Mouse (Mus musculus): ENCODE data around the gene Iqcc. TPM values are rescaled to one million over a fixed set of nuclear protein-coding genes. Genes with fewer than 3 reads are reported as not detected.
A peak's percentile ranks its signal among the peaks of the same experiment; 100 is the strongest.

Iqcc gene
- total and polyA plus RNA-seq, 2 experiments from 2014 or later = 7.9 to 17.2 TPM

- H3K27me3 ChIP-seq (ENCODE audit: insufficient read depth, low read length) = no peaks in the 10 kb centered on the region
- TF ChIP-seq CTCF (IDR thresholded peaks at IDR 0.05) = no peak
- peaks cover 11% of the 10 kb centered on the region for H3K36me3 ChIP-seq (ENCODE audit: insufficient read depth, low read length)
- no peak overlapping the region for H3K4me3 ChIP-seq (ENCODE audit: low read depth, low read length)
- DNase-seq (ENCODE audit: low spot score) (no peak), ATAC-seq (ENCODE audit: low FRiP score) (no peak)
- no peak overlapping the region for H3K4me2 ChIP-seq (ENCODE audit: low read depth, low read length, poor library complexity, severe bottlenecking)
- no peak overlapping the region for H3K27ac ChIP-seq (ENCODE audit: low read depth, low read length)
- H3K4me1 ChIP-seq (ENCODE audit: insufficient read depth, low read length) = no peaks in the 10 kb centered on the region
- H3K9me3 ChIP-seq (ENCODE audit: low read length) = no peaks in the 10 kb centered on the region
- WGBS = 69% methylated on average over 4 of the region's 4 CpGs
- H3K9ac ChIP-seq (replicated peaks; ENCODE audit: low read length, poor library complexity, severe bottlenecking) = no peak overlapping the region
Observed at GRCm38 (mm10) chr4:129610026-129610425, 8.9 kb downstream of the Iqcc start.

DNA sequence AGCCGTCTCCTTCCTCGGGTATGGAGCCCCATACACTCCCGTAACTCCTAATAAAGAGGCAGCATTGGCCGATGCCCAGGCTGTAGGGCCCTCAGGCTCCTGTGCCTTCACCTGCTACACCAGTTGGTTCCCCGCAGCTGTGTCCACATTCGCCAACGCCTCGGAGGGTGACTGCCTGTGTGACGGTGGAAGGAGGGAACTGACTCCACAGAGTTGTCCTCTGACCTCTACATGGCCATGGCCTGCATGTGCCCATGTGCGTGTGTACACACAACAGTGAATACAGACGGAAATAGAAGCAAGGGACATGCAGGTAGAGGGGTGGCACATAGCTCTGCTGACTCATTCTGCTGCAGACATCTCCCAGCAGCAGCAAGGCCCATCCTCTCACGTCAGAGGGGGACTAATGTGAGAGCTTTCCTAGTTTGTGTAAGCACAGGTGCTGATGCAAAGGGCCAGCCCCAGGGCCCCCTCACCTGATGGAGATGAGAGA is 9.7 kb downstream of the Iqcc start:
- WGBS = 84% methylated on average over 12 of the region's 12 CpGs
- H3K9me3 ChIP-seq (ENCODE audit: low read length) = no peaks in the 10 kb centered on the region
- no peak overlapping the region for H3K4me3 ChIP-seq (ENCODE audit: low read depth, low read length)
- H3K36me3 ChIP-seq (ENCODE audit: insufficient read depth, low read length) = peaks cover 18% of the 10 kb centered on the region
- DNase-seq (ENCODE audit: low spot score) (no peak), ATAC-seq (ENCODE audit: low FRiP score) (peak; percentile 24; the same call in 1 of the 2 replicates)
- no peak overlapping the region for H3K4me2 ChIP-seq (ENCODE audit: low read depth, low read length, poor library complexity, severe bottlenecking)
- 0 out of 2 replicates have a peak overlapping the region, but pooled peaks have one; percentile 8 for H3K9ac ChIP-seq (replicated peaks; ENCODE audit: low read length, poor library complexity, severe bottlenecking)
- peak overlapping the region; percentile 21; the same call in 1 of the 2 replicates for H3K27ac ChIP-seq (ENCODE audit: low read depth, low read length)
- no peaks in the 10 kb centered on the region for H3K4me1 ChIP-seq (ENCODE audit: insufficient read depth, low read length)
- H3K27me3 ChIP-seq (ENCODE audit: insufficient read depth, low read length) = no peaks in the 10 kb centered on the region
- no peak for TF ChIP-seq CTCF (IDR thresholded peaks at IDR 0.05)

DNA sequence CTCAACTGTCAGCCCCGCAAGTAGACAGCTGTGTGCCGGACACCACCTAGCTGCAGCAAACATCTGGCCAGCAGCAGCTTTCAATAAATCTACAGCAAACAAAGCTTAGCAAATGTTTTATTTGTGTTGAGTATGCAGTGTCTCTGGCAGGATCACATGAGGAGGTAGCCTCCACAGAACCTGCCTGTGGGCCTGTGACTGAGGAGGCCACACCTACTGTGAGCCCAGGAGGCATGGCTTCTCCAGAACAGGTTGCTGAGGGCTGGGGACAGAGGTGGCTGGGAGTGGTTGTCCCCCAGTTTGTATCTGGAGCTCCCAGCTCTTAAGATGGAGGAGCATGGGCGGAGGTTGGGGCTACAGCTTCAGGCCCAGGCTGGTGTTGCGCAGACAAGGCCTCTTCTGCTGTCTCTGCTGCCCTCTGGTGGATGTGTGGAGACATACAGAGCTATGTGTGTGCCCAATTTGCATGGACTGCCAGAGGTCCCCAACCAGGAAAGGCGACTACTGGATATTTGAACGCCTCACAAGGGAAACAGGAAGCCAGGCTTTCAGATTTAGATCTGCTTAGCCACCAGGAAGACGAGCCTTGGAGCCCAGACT is 10.4 kb downstream of the Iqcc start:
- peaks cover 25% of the 10 kb centered on the region for H3K36me3 ChIP-seq (ENCODE audit: insufficient read depth, low read length)
- H3K27me3 ChIP-seq (ENCODE audit: insufficient read depth, low read length) = no peaks in the 10 kb centered on the region
- H3K4me3 ChIP-seq (ENCODE audit: low read depth, low read length) = no peak overlapping the region
- ATAC-seq (ENCODE audit: low FRiP score) (peak; percentile 82), DNase-seq (ENCODE audit: low spot score) (peak; percentile 90)
- H3K9me3 ChIP-seq (ENCODE audit: low read length) = no peaks in the 10 kb centered on the region
- WGBS = 33% methylated on average over 7 of the region's 7 CpGs
- peak; percentile 91 for TF ChIP-seq CTCF (IDR thresholded peaks at IDR 0.05)
- no peak overlapping the region for H3K9ac ChIP-seq (replicated peaks; ENCODE audit: low read length, poor library complexity, severe bottlenecking)
- no peak overlapping the region for H3K4me2 ChIP-seq (ENCODE audit: low read depth, low read length, poor library complexity, severe bottlenecking)
- H3K4me1 ChIP-seq (ENCODE audit: insufficient read depth, low read length) = no peaks in the 10 kb centered on the region
- H3K27ac ChIP-seq (ENCODE audit: low read depth, low read length) = peak overlapping the region; percentile 21

DNA sequence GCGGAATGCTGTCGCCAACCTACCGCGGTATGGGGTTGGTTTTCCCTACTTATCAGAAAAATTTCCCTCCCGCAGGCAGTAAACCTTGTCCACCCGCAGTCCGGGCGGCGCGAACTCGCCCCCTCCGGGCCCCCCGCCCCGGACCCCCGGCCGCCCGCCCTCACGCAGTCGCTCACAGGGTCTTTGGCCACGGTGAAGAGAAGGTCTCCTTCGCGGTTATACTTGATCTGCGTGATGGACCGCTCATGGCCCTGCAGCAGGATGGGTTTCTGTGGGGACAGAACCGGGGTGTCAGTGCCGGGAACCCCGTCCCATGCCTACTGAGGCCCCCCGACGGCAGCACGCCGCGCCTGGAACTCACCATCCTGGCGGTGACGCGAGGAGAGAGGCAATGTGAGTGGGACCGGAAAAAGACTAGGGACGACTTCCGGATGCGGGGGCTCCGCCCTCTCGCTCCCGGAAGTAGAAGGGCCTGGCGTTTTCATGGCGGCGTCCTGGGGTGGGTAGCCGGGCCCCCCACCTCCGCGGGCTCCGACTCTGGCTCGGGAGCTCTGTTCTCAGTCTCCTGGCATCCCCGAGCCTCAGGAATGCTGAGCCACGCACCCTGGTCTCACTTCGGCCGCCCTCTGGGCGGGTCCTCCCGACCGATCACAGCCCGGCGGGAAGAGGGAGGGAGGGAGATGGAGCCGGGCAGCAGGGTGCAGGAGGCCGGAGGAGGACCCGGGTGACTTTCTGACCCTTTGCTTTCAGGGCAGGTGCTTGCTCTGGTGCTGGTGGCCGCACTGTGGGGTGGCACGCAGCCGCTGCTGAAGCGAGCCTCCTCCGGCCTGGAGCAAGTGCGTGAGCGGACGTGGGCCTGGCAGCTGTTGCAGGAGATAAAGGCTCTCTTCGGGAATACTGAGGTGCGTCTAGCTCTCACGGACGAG is 18.4 kb downstream of the Iqcc start, which contains the start of the genes Eif3i and Tmem234:
Gene Eif3i, minus strand, starts transcription at position 416 of the 926 bp plus-strand sequence.
Gene Tmem234, plus strand, starts transcription at position 436 of the 926 bp plus-strand sequence.
- under 1% methylated on average over 73 of the region's 74 CpGs for WGBS
- ATAC-seq (ENCODE audit: low FRiP score) (peak; percentile 88), DNase-seq (ENCODE audit: low spot score) (peak; percentile 91)
- no peaks in the 10 kb centered on the region for H3K9me3 ChIP-seq (ENCODE audit: low read length)
- TF ChIP-seq CTCF (IDR thresholded peaks at IDR 0.05) = peak; percentile 36
- peak within 1 kb of the TSS; percentile 99 for H3K4me3 ChIP-seq (ENCODE audit: low read depth, low read length)
- peaks cover 11% of the 10 kb centered on the region for H3K4me1 ChIP-seq (ENCODE audit: insufficient read depth, low read length)
- peak within 1 kb of the TSS; percentile 76 for H3K27ac ChIP-seq (ENCODE audit: low read depth, low read length)
- no peaks in the 10 kb centered on the region for H3K27me3 ChIP-seq (ENCODE audit: insufficient read depth, low read length)
- H3K9ac ChIP-seq (replicated peaks; ENCODE audit: low read length, poor library complexity, severe bottlenecking) = peak within 1 kb of the TSS; percentile 93
- H3K4me2 ChIP-seq (ENCODE audit: low read depth, low read length, poor library complexity, severe bottlenecking) = peak within 1 kb of the TSS; percentile 78
- H3K36me3 ChIP-seq (ENCODE audit: insufficient read depth, low read length) = peaks cover 17% of the 10 kb centered on the region

DNA sequence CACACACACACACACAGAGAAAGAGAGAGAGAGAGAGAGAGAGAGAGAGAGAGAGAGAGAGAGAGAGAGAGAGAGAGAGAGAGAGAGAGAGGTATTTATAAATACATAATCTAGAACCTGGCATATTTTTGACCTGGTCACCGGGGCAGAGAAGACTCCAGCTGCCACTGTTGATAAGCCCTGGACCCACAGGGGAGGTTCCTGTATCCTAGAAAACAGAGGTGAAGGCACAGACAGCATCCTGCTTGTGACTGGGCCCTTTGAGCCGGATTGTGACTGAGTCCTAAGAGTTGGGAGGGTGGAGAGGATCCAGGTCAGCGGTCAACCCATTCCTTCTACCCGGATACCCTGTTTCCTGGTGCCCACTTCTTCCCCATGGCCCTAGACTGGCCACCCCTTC is 30.0 kb downstream of the Iqcc start:
- no peak overlapping the region for H3K9ac ChIP-seq (replicated peaks; ENCODE audit: low read length, poor library complexity, severe bottlenecking)
- H3K4me1 ChIP-seq (ENCODE audit: insufficient read depth, low read length) = peaks cover 4% of the 10 kb centered on the region; the same call in 1 of the 2 replicates
- no peak overlapping the region for H3K4me3 ChIP-seq (ENCODE audit: low read depth, low read length)
- no peaks in the 10 kb centered on the region for H3K27me3 ChIP-seq (ENCODE audit: insufficient read depth, low read length)
- ATAC-seq (ENCODE audit: low FRiP score) (no peak), DNase-seq (ENCODE audit: low spot score) (no peak)
- H3K36me3 ChIP-seq (ENCODE audit: insufficient read depth, low read length) = peaks cover 31% of the 10 kb centered on the region
- TF ChIP-seq CTCF (IDR thresholded peaks at IDR 0.05) = no peak
- H3K4me2 ChIP-seq (ENCODE audit: low read depth, low read length, poor library complexity, severe bottlenecking) = no peak overlapping the region
- H3K9me3 ChIP-seq (ENCODE audit: low read length) = no peaks in the 10 kb centered on the region
- no peak overlapping the region for H3K27ac ChIP-seq (ENCODE audit: low read depth, low read length)
- 70% methylated on average over 4 of the region's 4 CpGs for WGBS

All from midbrain, postnatal 0 days (tissue).